Mouse (Mus musculus): ENCODE measurements around the gene Cyp3a25. TPM values are rescaled to one million over a fixed set of nuclear protein-coding genes. Genes with fewer than 3 reads are reported as not detected.
"Not testable (repeated sequence)": the region's sequence is repeated elsewhere in the genome, so short reads cannot be mapped to it uniquely, and the experiment has no call there.

The Cyp3a25 gene
- polyA plus RNA-seq (2015; fragmentation: Nextera tagmentation; extraction: Ambion mirVana), result not detected in 2 replicates

GRCm38 (mm10) chr5:146009509-146009908, at the start of gene Cyp3a25:
Gene Cyp3a25, minus strand, starts transcription at chr5:146009618.
- not testable (repeated sequence) for H3K4me3 ChIP-seq (replicated peaks); H3K36me3 ChIP-seq; H3K4me2 ChIP-seq; H3K9ac ChIP-seq; H3K27ac ChIP-seq; H3K4me1 ChIP-seq (replicated peaks); ATAC-seq (ENCODE audit: low read depth); H3K27me3 ChIP-seq; DNase-seq; H3K9me3 ChIP-seq (replicated peaks)
- WGBS (ENCODE audit: insufficient replicate concordance), result 45% methylated on average over 1 of the region's 1 CpGs

- Histone ChIP-seq H3K4me3 (replicated peaks) (no peak overlapping the region), H3K9me3 (replicated peaks) (0 out of 2 replicates have a peak, but pooled peaks cover 10% of the 10 kb centered on the region), H3K4me1 (replicated peaks) (no peaks in the 10 kb centered on the region), H3K36me3 (no peaks in the 10 kb centered on the region), H3K27me3 (no peaks in the 10 kb centered on the region), H3K9ac (no peak overlapping the region), H3K27ac (no peak overlapping the region), H3K4me2 (no peak overlapping the region)
- DNase-seq (no peak), ATAC-seq (ENCODE audit: low read depth) (no peak)
- 24% methylated on average over 4 of the region's 4 CpGs for WGBS (ENCODE audit: insufficient replicate concordance)
These were observed 11.7 kb upstream of the Cyp3a25 start for GRCm38 (mm10) chr5:146021136-146021535.

- H3K36me3 ChIP-seq, result no peaks in the 10 kb centered on the region
- ATAC-seq (ENCODE audit: low read depth), result no peak
- H3K27ac ChIP-seq, result no peak overlapping the region
- 50% methylated on average over 5 of the region's 5 CpGs for WGBS (ENCODE audit: insufficient replicate concordance)
- H3K9me3 ChIP-seq (replicated peaks), result peaks cover 15% of the 10 kb centered on the region; the same call in 1 of the 2 replicates
- H3K4me1 ChIP-seq (replicated peaks), result no peaks in the 10 kb centered on the region
- H3K4me2 ChIP-seq, result no peak overlapping the region
- no peak for DNase-seq
- H3K27me3 ChIP-seq, result no peaks in the 10 kb centered on the region
- H3K4me3 ChIP-seq (replicated peaks), result no peak overlapping the region
- no peak overlapping the region for H3K9ac ChIP-seq
These were observed 8.9 kb upstream of the Cyp3a25 start for GRCm38 (mm10) chr5:146018275-146018674.

- no peak overlapping the region for H3K4me3 ChIP-seq (replicated peaks)
- DNase-seq, result no peak
- WGBS (ENCODE audit: insufficient replicate concordance), result 51% methylated on average over 1 of the region's 1 CpGs
- no peaks in the 10 kb centered on the region for H3K36me3 ChIP-seq
- H3K27me3 ChIP-seq, result no peaks in the 10 kb centered on the region
- no peak for ATAC-seq (ENCODE audit: low read depth)
- no peak overlapping the region for H3K9ac ChIP-seq
- H3K4me2 ChIP-seq, result no peak overlapping the region
- peaks cover 5% of the 10 kb centered on the region; the same call in 1 of the 2 replicates for H3K9me3 ChIP-seq (replicated peaks)
- H3K4me1 ChIP-seq (replicated peaks), result no peaks in the 10 kb centered on the region
- H3K27ac ChIP-seq, result no peak overlapping the region
These were observed 1.8 kb upstream of the Cyp3a25 start for GRCm38 (mm10) chr5:146011251-146011650.

GRCm38 (mm10) chr5:145967080-145967479, 42.3 kb downstream of the Cyp3a25 start:
- Histone ChIP-seq H3K4me3 (replicated peaks) (no peak overlapping the region), H3K27me3 (no peaks in the 10 kb centered on the region), H3K27ac (no peak overlapping the region), H3K9me3 (replicated peaks) (peaks cover 11% of the 10 kb centered on the region), H3K36me3 (no peaks in the 10 kb centered on the region), H3K4me2 (no peak overlapping the region), H3K4me1 (replicated peaks) (no peaks in the 10 kb centered on the region), H3K9ac (no peak overlapping the region)
- ATAC-seq (ENCODE audit: low read depth), result no peak
- DNase-seq, result no peak

Other genes with a start within 250 kb of the Cyp3a25 start
- gene Cyp3a44, start 203.7 kb downstream of the Cyp3a25 start, polyA plus RNA-seq (2015; fragmentation: Nextera tagmentation; extraction: Ambion mirVana), result not detected in 2 replicates
- 0.85 and 0.98 TPM in 2 replicates for gene Cyp3a11, start 129.7 kb downstream of the Cyp3a25 start, polyA plus RNA-seq (2015; fragmentation: Nextera tagmentation; extraction: Ambion mirVana)
- gene Cyp3a59, start 69.6 kb upstream of the Cyp3a25 start, polyA plus RNA-seq (2015; fragmentation: Nextera tagmentation; extraction: Ambion mirVana), result not detected in 2 replicates
- gene Gm5565, start 150.9 kb upstream of the Cyp3a25 start, polyA plus RNA-seq (2015; fragmentation: Nextera tagmentation; extraction: Ambion mirVana), result not detected in 2 replicates
- not detected in 2 replicates for gene Gm6309, start 161.1 kb upstream of the Cyp3a25 start, polyA plus RNA-seq (2015; fragmentation: Nextera tagmentation; extraction: Ambion mirVana)
- gene 1700001J03Rik, start 175.7 kb upstream of the Cyp3a25 start, polyA plus RNA-seq (2015; fragmentation: Nextera tagmentation; extraction: Ambion mirVana), result not detected in 2 replicates
- gene Rnf6, start 211.9 kb upstream of the Cyp3a25 start, polyA plus RNA-seq (2015; fragmentation: Nextera tagmentation; extraction: Ambion mirVana), result 21.3 and 28.2 TPM in 2 replicates
- gene Cdk8, start 221.6 kb upstream of the Cyp3a25 start, polyA plus RNA-seq (2015; fragmentation: Nextera tagmentation; extraction: Ambion mirVana), result 19.9 and 20.4 TPM in 2 replicates